Mouse (Mus musculus) urinary bladder, postnatal 4 days (tissue): ENCODE measurements at regions not wholly inside any gene's neighbourhood (a gene's known extent, or its start where the extent isn't known, plus 50 kb on each side); places are given as distances from the start of the nearest gene placed in this dataset.

ENCODE experiments used
- DNase-seq, 2 experiments: peaks; one replicate each; pipeline ENCODE4 v3.0.0; 2021 to 2022; ENCODE audit warnings: low spot score in 2 of 2

- DNase-seq, result no peak
These were observed 469.4 kb upstream of the Rgma start for GRCm38 (mm10) chr7:72905891-72906290.

- no peak for DNase-seq
These were observed 468.8 kb upstream of the Rgma start for GRCm38 (mm10) chr7:72906536-72906935.

GRCm38 (mm10) chr7:72926772-72927380 lies 448.4 kb upstream of the Rgma start:
- no peak for DNase-seq

GRCm38 (mm10) chr7:72938842-72939241 lies 436.5 kb upstream of the Rgma start:
- no peak for DNase-seq

GRCm38 (mm10) chr7:72947531-72947930 lies 427.8 kb upstream of the Rgma start:
- DNase-seq, result no peak

GRCm38 (mm10) chr7:72948026-72948425 lies 427.3 kb upstream of the Rgma start:
- no peak for DNase-seq

- DNase-seq, result no peak
These were observed 426.6 kb upstream of the Rgma start for GRCm38 (mm10) chr7:72948666-72949065.

- no peak for DNase-seq
These were observed 425.4 kb upstream of the Rgma start for GRCm38 (mm10) chr7:72949886-72950285.

GRCm38 (mm10) chr7:72957674-72958073 lies 417.6 kb upstream of the Rgma start:
- no peak for DNase-seq

GRCm38 (mm10) chr7:72961321-72961720 lies 414.0 kb upstream of the Rgma start:
- DNase-seq, result no peak

GRCm38 (mm10) chr7:72962815-72963214 lies 412.5 kb upstream of the Rgma start:
- no peak for DNase-seq

GRCm38 (mm10) chr7:72963908-72964307 lies 411.4 kb upstream of the Rgma start:
- DNase-seq, result no peak

GRCm38 (mm10) chr7:72968193-72968592 lies 407.1 kb upstream of the Rgma start:
- DNase-seq, result no peak

- DNase-seq, result no peak
These were observed 403.6 kb upstream of the Rgma start for GRCm38 (mm10) chr7:72971506-72972267.

GRCm38 (mm10) chr7:72972397-72972796 lies 402.9 kb upstream of the Rgma start:
- no peak for DNase-seq

GRCm38 (mm10) chr7:72973771-72974170 lies 401.5 kb upstream of the Rgma start:
- DNase-seq, result no peak

GRCm38 (mm10) chr7:72974384-72974783 lies 400.9 kb upstream of the Rgma start:
- no peak for DNase-seq

- no peak for DNase-seq
These were observed 384.5 kb upstream of the Rgma start for GRCm38 (mm10) chr7:72990559-72991429.

GRCm38 (mm10) chr7:72998374-72998773 lies 376.9 kb upstream of the Rgma start:
- no peak for DNase-seq

- DNase-seq, result no peak
These were observed 356.2 kb upstream of the Rgma start for GRCm38 (mm10) chr7:73019151-73019550.

GRCm38 (mm10) chr7:73019764-73020354 lies 355.4 kb upstream of the Rgma start:
- DNase-seq, result no peak

GRCm38 (mm10) chr7:73021786-73022185 lies 353.5 kb upstream of the Rgma start:
- DNase-seq, result no peak
